Mouse (Mus musculus) adrenal gland, postnatal 36 days (tissue): ENCODE results near the gene Lsp1. TPM values are rescaled to one million over a fixed set of nuclear protein-coding genes. Genes with fewer than 3 reads are reported as not detected.

Source experiments
- DNase-seq, 2 experiments: peaks; one replicate each; pipeline ENCODE4 v3.0.0; 2021; ENCODE audit warnings: mixed read lengths in 1 of 2
- total RNA-seq, 2 experiments: library from RNA; stranded (reverse); gene quantifications; 2 replicates each; pipeline ENCODE4 v1.2.3; 2021

Lsp1 gene
- total RNA-seq, 2 experiments from 2014 or later, result 16.8 to 23.1 TPM

DNA sequence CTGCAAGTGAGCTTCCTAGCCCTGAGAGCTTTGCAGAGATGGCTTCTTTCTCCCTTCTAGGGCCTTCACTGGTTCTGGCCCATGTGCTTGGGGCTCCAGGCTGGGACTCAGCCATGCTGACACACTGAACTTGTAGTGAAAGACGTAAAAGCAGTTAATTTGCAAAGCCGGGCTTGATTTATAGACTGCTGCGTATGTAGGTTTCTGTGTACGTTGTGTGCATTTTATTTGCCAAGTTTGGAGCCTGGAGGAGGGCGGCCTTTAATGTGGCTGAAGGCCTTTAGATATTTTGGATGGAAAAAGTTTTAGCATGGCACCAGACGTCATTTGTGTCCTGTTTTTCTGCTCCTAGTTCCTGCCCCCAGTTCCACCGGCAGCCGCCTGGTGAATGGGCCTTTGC is 79.2 kb downstream of the Lsp1 start:
- DNase-seq, result no peak

DNA sequence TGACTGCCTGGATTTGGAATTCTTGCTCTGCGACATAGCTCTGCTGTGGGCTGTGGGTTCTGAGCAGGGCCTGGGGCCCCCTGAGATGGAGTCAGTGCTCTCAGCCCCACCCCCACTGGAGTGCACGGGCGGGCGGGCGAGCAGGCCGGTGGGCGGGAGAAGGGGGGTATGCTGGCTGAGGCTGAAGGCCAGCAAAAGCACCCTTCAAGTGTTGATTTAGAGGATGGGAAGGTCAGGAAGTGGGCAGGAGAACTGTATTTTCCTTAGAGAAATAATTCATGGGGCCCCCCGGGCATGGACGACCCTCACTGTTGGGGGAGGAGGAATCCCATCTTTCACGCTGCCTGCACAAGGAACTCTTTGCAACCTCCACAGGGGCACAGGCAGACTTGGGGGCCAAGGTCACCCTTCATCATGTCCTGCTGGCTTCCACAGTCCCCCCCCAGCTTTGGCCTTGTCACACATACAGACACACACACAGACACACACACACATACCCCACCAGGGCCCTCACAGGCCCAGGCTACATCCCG is 82.2 kb downstream of the Lsp1 start:
- peak in 1 of 2 experiments; percentile 11 for DNase-seq

Other genes with a start within 250 kb of the Lsp1 start
- not detected for gene Gm7579, start 248.9 kb upstream of the Lsp1 start, total RNA-seq
- not detected for gene Krtap5-5, start 230.8 kb upstream of the Lsp1 start, total RNA-seq
- not detected for gene Gm40460, start 219.7 kb upstream of the Lsp1 start, total RNA-seq
- not detected for gene Gm2431, start 202.5 kb upstream of the Lsp1 start, total RNA-seq
- gene Gm4559, start 186.4 kb upstream of the Lsp1 start, total RNA-seq, result not detected
- gene Krtap5-1, start 163.7 kb upstream of the Lsp1 start, total RNA-seq, result not detected
- gene Krtap5-4, start 157.3 kb upstream of the Lsp1 start, total RNA-seq, result not detected
- 1 to 10 TPM; 3.0 to 4.4 TPM for gene Ifitm10, start 87.1 kb upstream of the Lsp1 start, total RNA-seq
- gene Gm49369, start 78.1 kb upstream of the Lsp1 start, total RNA-seq, result 1 to 10 TPM; 2.6 to 3.3 TPM
- gene Ctsd, start 72.8 kb upstream of the Lsp1 start, total RNA-seq, result 1,000 to 10,000 TPM in 1 of 2 experiments, 100 to 1,000 TPM in 1; 932 to 1,123 TPM
- not detected for gene Syt8, start 26.0 kb upstream of the Lsp1 start, total RNA-seq
- under 1 TPM; 0.50 to 0.89 TPM for gene Tnni2, start 19.0 kb upstream of the Lsp1 start, total RNA-seq
- 1 to 10 TPM in 1 of 2 experiments, under 1 TPM in 1; 0.40 to 1.2 TPM for gene Tnnt3, start 38.0 kb downstream of the Lsp1 start, total RNA-seq
- gene Mrpl23, start 71.9 kb downstream of the Lsp1 start, total RNA-seq, result 1 to 10 TPM; 6.2 to 8.1 TPM
- 1 to 10 TPM; 8.1 to 9.0 TPM for gene Igf2, start 206.0 kb downstream of the Lsp1 start, total RNA-seq
- not detected for gene Gm49394, start 209.1 kb downstream of the Lsp1 start, total RNA-seq